Mouse (Mus musculus) hindbrain, embryonic 12.5 days (tissue): Measurements from ENCODE around the gene Cdk16. TPM values are rescaled to one million over a fixed set of nuclear protein-coding genes. Genes with fewer than 3 reads are reported as not detected.

Experiments used
- ATAC-seq: fragments of 200-750 bp; cut with Nextera tagmentation; 2 replicates; pipeline ENCODE4 v1.8.0; 2017; ENCODE audit warnings: moderate TSS enrichment; ENCODE audit not compliant: low FRiP score
- H3K27ac ChIP-seq: fragments of 300-500 bp; sonication (generic); 2 replicates; pipeline ENCODE4 v1.5.1; 2016; ENCODE audit warnings: mild to moderate bottlenecking
- H3K27me3 ChIP-seq: fragments of 300-500 bp; sonication (generic); 2 replicates; pipeline ENCODE4 v1.6.1; 2016; ENCODE audit warnings: mild to moderate bottlenecking
- H3K36me3 ChIP-seq: fragments of 300-500 bp; sonication (generic); 2 replicates; pipeline ENCODE4 v1.6.1; 2016; ENCODE audit warnings: mild to moderate bottlenecking
- H3K4me1 ChIP-seq: fragments of 300-500 bp; sonication (generic); 2 replicates; pipeline ENCODE4 v1.6.1; 2016
- H3K4me2 ChIP-seq: fragments of 300-500 bp; sonication (generic); replicated peaks from 2 replicates; pipeline ENCODE4 v1.6.1; 2016; ENCODE audit warnings: mild to moderate bottlenecking
- H3K4me3 ChIP-seq: fragments of 300-500 bp; sonication (generic); 2 replicates; pipeline ENCODE4 v1.5.1; 2016; ENCODE audit warnings: mild to moderate bottlenecking
- H3K9ac ChIP-seq: fragments of 300-500 bp; sonication (generic); 2 replicates; pipeline ENCODE4 v1.6.1; 2016; ENCODE audit warnings: mild to moderate bottlenecking, moderate library complexity
- H3K9me3 ChIP-seq: fragments of 300-500 bp; sonication (generic); replicated peaks from 2 replicates; pipeline ENCODE4 v1.6.1; 2016; ENCODE audit warnings: mild to moderate bottlenecking
- WGBS: fragments of 180-500 bp; shearing (Covaris S2); methylation state at CpG from one replicate; pipeline ENCODE4 v1.1.7; 2016; 5-methylcytosine and 5-hydroxymethylcytosine counted together
- polyA plus RNA-seq: library from polyadenylated mRNA; unstranded; fragments of >200 nt; fragmentation: Nextera tagmentation; extraction: Ambion mirVana; gene quantifications from 2 replicates; pipeline ENCODE4 v1.2.1, GENCODE M21; 2016

Gene Cdk16
- 159 and 160 TPM in 2 replicates for polyA plus RNA-seq

GRCm38 (mm10) chrX:20687519-20688067 is at the start of gene Cdk16:
Gene Cdk16 (plus strand): TSS chrX:20687954.
- peak; percentile 95 for ATAC-seq
- peak within 1 kb of the TSS; percentile 97 for H3K27ac ChIP-seq
- peaks cover 8% of the 10 kb centered on the region for H3K4me1 ChIP-seq
- 17% methylated on average over 16 of the region's 16 CpGs for WGBS
- H3K4me2 ChIP-seq, result peak within 1 kb of the TSS; percentile 60
- H3K9me3 ChIP-seq, result no peaks in the 10 kb centered on the region
- H3K4me3 ChIP-seq, result peak within 1 kb of the TSS; percentile 62
- no peaks in the 10 kb centered on the region for H3K27me3 ChIP-seq
- H3K9ac ChIP-seq, result peak within 1 kb of the TSS; percentile 85
- H3K36me3 ChIP-seq, result peaks cover 10% of the 10 kb centered on the region

- no peak overlapping the region for H3K9ac ChIP-seq
- H3K9me3 ChIP-seq, result no peaks in the 10 kb centered on the region
- no peaks in the 10 kb centered on the region for H3K27me3 ChIP-seq
- H3K27ac ChIP-seq, result no peak overlapping the region
- H3K4me1 ChIP-seq, result no peaks in the 10 kb centered on the region
- 94% methylated on average over 2 of the region's 2 CpGs for WGBS
- no peak for ATAC-seq
- H3K4me2 ChIP-seq, result no peak overlapping the region
- no peak overlapping the region for H3K4me3 ChIP-seq
- peaks cover 48% of the 10 kb centered on the region for H3K36me3 ChIP-seq
These were observed 49.6 kb upstream of the Cdk16 start for GRCm38 (mm10) chrX:20638141-20638540.

GRCm38 (mm10) chrX:20644780-20645179 is 43.0 kb upstream of the Cdk16 start:
- Histone ChIP-seq H3K36me3 (peaks cover 50% of the 10 kb centered on the region), H3K27ac (no peak overlapping the region), H3K9ac (no peak overlapping the region), H3K4me2 (no peak overlapping the region), H3K4me3 (no peak overlapping the region), H3K27me3 (no peaks in the 10 kb centered on the region), H3K4me1 (no peaks in the 10 kb centered on the region), H3K9me3 (no peaks in the 10 kb centered on the region)
- WGBS, result 77% methylated on average over 5 of the region's 5 CpGs
- ATAC-seq, result no peak

- ATAC-seq, result no peak
- WGBS, result 34% methylated on average over 5 of the region's 5 CpGs
- H3K4me3 ChIP-seq, result peak overlapping the region; percentile 42; the same call in 1 of the 2 replicates
These were observed 30.2 kb upstream of the Cdk16 start for GRCm38 (mm10) chrX:20657593-20657992.

GRCm38 (mm10) chrX:20658026-20658652 is 29.6 kb upstream of the Cdk16 start, which contains the start of gene Uba1:
Gene Uba1 (plus strand): TSS chrX:20658326.
- H3K27me3 ChIP-seq, result no peaks in the 10 kb centered on the region
- no peaks in the 10 kb centered on the region for H3K9me3 ChIP-seq
- 0 out of 2 replicates have a peak within 1 kb of the TSS, but pooled peaks have one; percentile 44 for H3K27ac ChIP-seq
- 0 out of 2 replicates have a peak, but pooled peaks cover 4% of the 10 kb centered on the region for H3K4me1 ChIP-seq
- 19% methylated on average over 27 of the region's 27 CpGs for WGBS
- H3K4me2 ChIP-seq, result peak within 1 kb of the TSS; percentile 65
- ATAC-seq, result peak; percentile 83
- H3K4me3 ChIP-seq, result peak within 1 kb of the TSS; percentile 42
- H3K36me3 ChIP-seq, result no peaks in the 10 kb centered on the region
- H3K9ac ChIP-seq, result 0 out of 2 replicates have a peak within 1 kb of the TSS, but pooled peaks have one; percentile 38

More at GRCm38 (mm10) chrX:20657593-20657992, 30.2 kb upstream of the Cdk16 start:
- no peak overlapping the region for H3K9ac ChIP-seq
- peak overlapping the region; percentile 65 for H3K4me2 ChIP-seq
- no peaks in the 10 kb centered on the region for H3K36me3 ChIP-seq
- H3K9me3 ChIP-seq, result no peaks in the 10 kb centered on the region
- 0 out of 2 replicates have a peak, but pooled peaks cover 4% of the 10 kb centered on the region for H3K4me1 ChIP-seq
- no peak overlapping the region for H3K27ac ChIP-seq
- H3K27me3 ChIP-seq, result no peaks in the 10 kb centered on the region

GRCm38 (mm10) chrX:20658891-20659406 is 28.8 kb upstream of the Cdk16 start:
- 0 out of 2 replicates have a peak overlapping the region, but pooled peaks have one; percentile 38 for H3K9ac ChIP-seq
- H3K9me3 ChIP-seq, result no peaks in the 10 kb centered on the region
- 16% methylated on average over 24 of the region's 24 CpGs for WGBS
- no peak for ATAC-seq
- no peak overlapping the region for H3K27ac ChIP-seq
- H3K36me3 ChIP-seq, result no peaks in the 10 kb centered on the region
- H3K27me3 ChIP-seq, result no peaks in the 10 kb centered on the region
- H3K4me2 ChIP-seq, result peak overlapping the region; percentile 65
- peak overlapping the region; percentile 42 for H3K4me3 ChIP-seq
- 0 out of 2 replicates have a peak, but pooled peaks cover 4% of the 10 kb centered on the region for H3K4me1 ChIP-seq

- H3K4me3 ChIP-seq, result peak overlapping the region; percentile 54
- peak overlapping the region; percentile 82 for H3K27ac ChIP-seq
- H3K9ac ChIP-seq, result no peak overlapping the region
- H3K4me2 ChIP-seq, result peak overlapping the region; percentile 8; the same call in 1 of the 2 replicates
- no peaks in the 10 kb centered on the region for H3K27me3 ChIP-seq
- peaks cover 12% of the 10 kb centered on the region; the same call in 1 of the 2 replicates for H3K4me1 ChIP-seq
- peak; percentile 77 for ATAC-seq
- WGBS, result 22% methylated on average over 5 of the region's 5 CpGs
- H3K9me3 ChIP-seq, result no peaks in the 10 kb centered on the region
- 0 out of 2 replicates have a peak, but pooled peaks cover 4% of the 10 kb centered on the region for H3K36me3 ChIP-seq
These were observed 25.4 kb upstream of the Cdk16 start for GRCm38 (mm10) chrX:20662317-20662715.

GRCm38 (mm10) chrX:20662716-20663443 is 24.9 kb upstream of the Cdk16 start:
- WGBS, result 18% methylated on average over 26 of the region's 28 CpGs
- peaks cover 12% of the 10 kb centered on the region; the same call in 1 of the 2 replicates for H3K4me1 ChIP-seq
- peak overlapping the region; percentile 48 for H3K4me2 ChIP-seq
- no peaks in the 10 kb centered on the region for H3K9me3 ChIP-seq
- no peaks in the 10 kb centered on the region for H3K27me3 ChIP-seq
- H3K27ac ChIP-seq, result peak overlapping the region; percentile 82
- H3K36me3 ChIP-seq, result 0 out of 2 replicates have a peak, but pooled peaks cover 4% of the 10 kb centered on the region
- H3K9ac ChIP-seq, result peak overlapping the region; percentile 73
- peak; percentile 87 for ATAC-seq
- peak overlapping the region; percentile 54 for H3K4me3 ChIP-seq

GRCm38 (mm10) chrX:20663444-20663790 is 24.3 kb upstream of the Cdk16 start:
- Histone ChIP-seq H3K36me3 (peaks cover 6% of the 10 kb centered on the region; the same call in 1 of the 2 replicates), H3K27me3 (no peaks in the 10 kb centered on the region), H3K4me3 (peak overlapping the region; percentile 54), H3K27ac (peak overlapping the region; percentile 81), H3K4me2 (peak overlapping the region; percentile 48), H3K9me3 (no peaks in the 10 kb centered on the region), H3K9ac (peak overlapping the region; percentile 73), H3K4me1 (peaks cover 12% of the 10 kb centered on the region; the same call in 1 of the 2 replicates)
- WGBS, result 25% methylated on average over 9 of the region's 9 CpGs
- peak; percentile 1; the same call in 1 of the 2 replicates for ATAC-seq

GRCm38 (mm10) chrX:20688068-20688547 is 354 bp downstream of the Cdk16 start:
- H3K27me3 ChIP-seq, result no peaks in the 10 kb centered on the region
- H3K36me3 ChIP-seq, result peaks cover 10% of the 10 kb centered on the region
- peak; percentile 93 for ATAC-seq
- H3K9me3 ChIP-seq, result no peaks in the 10 kb centered on the region
- peaks cover 8% of the 10 kb centered on the region for H3K4me1 ChIP-seq
- H3K9ac ChIP-seq, result peak overlapping the region; percentile 85
- H3K4me3 ChIP-seq, result peak overlapping the region; percentile 62
- peak overlapping the region; percentile 97 for H3K27ac ChIP-seq
- peak overlapping the region; percentile 60 for H3K4me2 ChIP-seq
- WGBS, result 21% methylated on average over 33 of the region's 33 CpGs

GRCm38 (mm10) chrX:20688615-20689014 is 861 bp downstream of the Cdk16 start:
- Histone ChIP-seq H3K27me3 (no peaks in the 10 kb centered on the region), H3K4me1 (peaks cover 8% of the 10 kb centered on the region), H3K36me3 (peaks cover 11% of the 10 kb centered on the region; the same call in 1 of the 2 replicates), H3K9me3 (no peaks in the 10 kb centered on the region), H3K27ac (peak overlapping the region; percentile 97), H3K9ac (peak overlapping the region; percentile 85), H3K4me2 (peak overlapping the region; percentile 60), H3K4me3 (peak overlapping the region; percentile 62)
- 17% methylated on average over 26 of the region's 35 CpGs for WGBS
- peak; percentile 64 for ATAC-seq
